Mouse (Mus musculus): ENCODE data around the gene Gm156. TPM values are rescaled to one million over a fixed set of nuclear protein-coding genes. Genes with fewer than 3 reads are reported as not detected.
"Not testable (repeated sequence)": the region's sequence is repeated elsewhere in the genome, so short reads cannot be mapped to it uniquely, and the experiment has no call there.

The Gm156 gene
- polyA plus RNA-seq (2016; fragmentation: Nextera tagmentation; extraction: Ambion mirVana) = not detected in 2 replicates

- H3K9me3 ChIP-seq; H3K36me3 ChIP-seq (replicated peaks); H3K27ac ChIP-seq (replicated peaks); H3K4me1 ChIP-seq; H3K4me3 ChIP-seq; DNase-seq (ENCODE audit: low spot score); H3K27me3 ChIP-seq (replicated peaks; ENCODE audit: low read depth, poor library complexity, severe bottlenecking): not testable (repeated sequence)
- 86% methylated on average over 3 of the region's 3 CpGs for WGBS
Measured at GRCm38 (mm10) chr6:129784170-129784569, at the start of gene Gm156. Gene Gm156, minus strand, starts transcription at chr6:129784270.

DNA sequence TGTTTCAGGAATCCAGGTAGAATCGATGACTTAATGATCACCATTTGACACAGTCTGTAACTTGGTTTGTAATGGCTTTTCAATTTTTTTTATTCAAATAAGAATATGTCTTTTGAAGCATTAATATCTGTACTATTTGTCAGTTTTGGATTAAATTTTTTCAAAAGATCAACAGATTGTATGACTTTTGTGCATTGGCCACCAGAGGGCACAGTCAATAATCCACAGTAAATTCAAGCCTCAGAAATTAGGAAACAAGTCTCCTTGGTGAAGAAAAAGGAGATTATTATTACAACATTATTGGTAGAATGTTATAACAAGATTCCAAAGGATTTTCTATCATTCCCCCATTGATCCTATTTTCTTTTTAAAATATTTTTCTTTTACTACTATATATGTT is 41.5 kb upstream of the Gm156 start:
- no peak overlapping the region for H3K27ac ChIP-seq (replicated peaks)
- no peaks in the 10 kb centered on the region for H3K36me3 ChIP-seq (replicated peaks)
- H3K27me3 ChIP-seq (replicated peaks; ENCODE audit: low read depth, poor library complexity, severe bottlenecking) = no peaks in the 10 kb centered on the region
- no peaks in the 10 kb centered on the region for H3K4me1 ChIP-seq
- no peak overlapping the region for H3K4me3 ChIP-seq
- 81% methylated on average over 1 of the region's 1 CpGs for WGBS
- H3K9me3 ChIP-seq = peaks cover 27% of the 10 kb centered on the region; the same call in 1 of the 2 replicates
- DNase-seq (ENCODE audit: low spot score) = no peak

DNA sequence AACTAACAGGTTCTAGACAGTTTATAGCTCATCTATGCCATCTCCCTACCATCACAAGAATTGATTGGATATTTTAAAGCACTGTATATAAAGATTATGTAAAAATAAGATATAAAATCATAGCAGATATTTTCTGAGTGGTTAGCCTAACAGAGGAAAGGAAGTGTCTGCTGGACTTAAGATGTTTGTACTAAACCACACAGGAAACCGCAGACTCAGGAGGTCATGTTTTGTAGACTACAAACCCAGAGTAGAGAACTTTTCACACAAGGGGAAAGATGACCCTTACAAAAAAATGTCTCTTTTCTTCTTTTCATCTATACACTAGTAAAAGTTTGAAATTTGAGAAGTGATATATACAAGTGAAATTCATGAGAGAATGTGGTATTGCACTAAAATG is 39.9 kb upstream of the Gm156 start:
- H3K9me3 ChIP-seq = peaks cover 24% of the 10 kb centered on the region
- 89% methylated on average over 1 of the region's 1 CpGs for WGBS
- H3K27me3 ChIP-seq (replicated peaks; ENCODE audit: low read depth, poor library complexity, severe bottlenecking) = no peaks in the 10 kb centered on the region
- no peaks in the 10 kb centered on the region for H3K4me1 ChIP-seq
- no peak overlapping the region for H3K27ac ChIP-seq (replicated peaks)
- DNase-seq (ENCODE audit: low spot score) = no peak
- H3K36me3 ChIP-seq (replicated peaks) = no peaks in the 10 kb centered on the region
- no peak overlapping the region for H3K4me3 ChIP-seq

DNA sequence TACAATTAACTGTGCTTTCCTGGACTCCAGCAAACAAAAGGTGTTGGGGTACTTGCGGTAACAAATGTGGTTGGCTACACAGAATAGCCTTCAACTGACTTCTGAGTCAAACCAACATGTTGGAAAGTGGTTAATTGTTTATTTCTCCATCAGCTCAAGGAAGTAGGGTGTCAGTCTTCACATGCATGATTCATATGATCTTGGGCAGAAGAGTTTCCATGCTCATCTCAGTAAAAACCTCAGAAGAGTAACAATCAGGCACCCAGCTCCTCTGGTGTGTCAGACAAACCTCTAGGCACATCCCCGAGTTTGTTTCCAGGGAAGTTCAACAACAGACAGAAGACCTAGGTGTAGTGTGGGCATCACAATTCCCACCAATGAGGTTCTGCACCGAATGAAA is 33.7 kb upstream of the Gm156 start:
- H3K27me3 ChIP-seq (replicated peaks; ENCODE audit: low read depth, poor library complexity, severe bottlenecking) = no peaks in the 10 kb centered on the region
- no peaks in the 10 kb centered on the region for H3K4me1 ChIP-seq
- peaks cover 12% of the 10 kb centered on the region for H3K9me3 ChIP-seq
- no peaks in the 10 kb centered on the region for H3K36me3 ChIP-seq (replicated peaks)
- 70% methylated on average over 3 of the region's 3 CpGs for WGBS
- DNase-seq (ENCODE audit: low spot score) = no peak
- H3K27ac ChIP-seq (replicated peaks) = no peak overlapping the region
- no peak overlapping the region for H3K4me3 ChIP-seq

GRCm38 (mm10) chr6:129747654-129748032 is 36.4 kb downstream of the Gm156 start:
- Histone ChIP-seq H3K36me3 (replicated peaks) (no peaks in the 10 kb centered on the region), H3K9me3 (peaks cover 14% of the 10 kb centered on the region)
- 90% methylated on average over 3 of the region's 3 CpGs for WGBS

GRCm38 (mm10) chr6:129747016-129747653 is 36.9 kb downstream of the Gm156 start:
- Histone ChIP-seq H3K36me3 (replicated peaks) (no peaks in the 10 kb centered on the region), H3K4me1 (no peaks in the 10 kb centered on the region), H3K27ac (replicated peaks) (no peak overlapping the region), H3K27me3 (replicated peaks; ENCODE audit: low read depth, poor library complexity, severe bottlenecking) (no peaks in the 10 kb centered on the region), H3K9me3 (peaks cover 15% of the 10 kb centered on the region), H3K4me3 (no peak overlapping the region)
- no peak for DNase-seq (ENCODE audit: low spot score)
- 86% methylated on average over 4 of the region's 4 CpGs for WGBS

More at GRCm38 (mm10) chr6:129747654-129748032, 36.4 kb downstream of the Gm156 start:
- H3K27ac ChIP-seq (replicated peaks) = no peak overlapping the region
- H3K4me3 ChIP-seq = no peak overlapping the region
- H3K4me1 ChIP-seq = no peaks in the 10 kb centered on the region
- no peaks in the 10 kb centered on the region for H3K27me3 ChIP-seq (replicated peaks; ENCODE audit: low read depth, poor library complexity, severe bottlenecking)
- no peak for DNase-seq (ENCODE audit: low spot score)

DNA sequence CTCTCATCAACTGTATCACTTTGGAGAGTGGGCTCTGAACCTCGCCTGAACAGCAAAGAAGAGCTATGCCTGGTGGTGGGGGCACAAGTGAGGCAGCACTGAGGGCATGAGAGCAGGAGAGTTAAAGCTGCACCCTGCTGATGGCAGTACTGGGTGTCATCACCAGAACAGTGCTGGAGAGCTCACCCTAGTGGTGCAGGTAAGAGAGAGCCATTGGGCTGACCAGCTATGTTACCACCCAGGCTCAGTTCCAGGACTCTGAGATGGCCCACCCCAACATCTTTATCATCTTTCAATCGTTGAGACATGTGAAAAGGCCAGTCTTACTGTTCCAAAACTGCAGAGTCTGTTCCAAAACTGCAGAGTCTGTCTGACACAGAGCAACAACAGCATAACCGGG is 37.9 kb downstream of the Gm156 start:
- no peaks in the 10 kb centered on the region for H3K4me1 ChIP-seq
- H3K4me3 ChIP-seq = no peak overlapping the region
- no peaks in the 10 kb centered on the region for H3K36me3 ChIP-seq (replicated peaks)
- 67% methylated on average over 3 of the region's 3 CpGs for WGBS
- H3K9me3 ChIP-seq = peaks cover 18% of the 10 kb centered on the region
- H3K27me3 ChIP-seq (replicated peaks; ENCODE audit: low read depth, poor library complexity, severe bottlenecking) = no peaks in the 10 kb centered on the region
- DNase-seq (ENCODE audit: low spot score) = no peak
- no peak overlapping the region for H3K27ac ChIP-seq (replicated peaks)

- 79% methylated on average over 2 of the region's 2 CpGs for WGBS
- Histone ChIP-seq H3K9me3 (peaks cover 4% of the 10 kb centered on the region; the same call in 1 of the 2 replicates), H3K4me3 (no peak within 1 kb of the TSS), H3K4me1 (no peaks in the 10 kb centered on the region), H3K36me3 (replicated peaks) (no peaks in the 10 kb centered on the region), H3K27me3 (replicated peaks; ENCODE audit: low read depth, poor library complexity, severe bottlenecking) (no peaks in the 10 kb centered on the region), H3K27ac (replicated peaks) (no peak within 1 kb of the TSS)
- no peak for DNase-seq (ENCODE audit: low spot score)
Measured at GRCm38 (mm10) chr6:129740069-129740721, 43.9 kb downstream of the Gm156 start, which contains the start of gene Klri2. Gene Klri2, minus strand, starts transcription at chr6:129740484.

GRCm38 (mm10) chr6:129736414-129736813 is 47.7 kb downstream of the Gm156 start:
- Histone ChIP-seq H3K27me3 (replicated peaks; ENCODE audit: low read depth, poor library complexity, severe bottlenecking) (no peaks in the 10 kb centered on the region), H3K27ac (replicated peaks) (no peak overlapping the region), H3K4me1 (no peaks in the 10 kb centered on the region), H3K4me3 (no peak overlapping the region), H3K9me3 (no peaks in the 10 kb centered on the region), H3K36me3 (replicated peaks) (no peaks in the 10 kb centered on the region)
- no peak for DNase-seq (ENCODE audit: low spot score)

DNA sequence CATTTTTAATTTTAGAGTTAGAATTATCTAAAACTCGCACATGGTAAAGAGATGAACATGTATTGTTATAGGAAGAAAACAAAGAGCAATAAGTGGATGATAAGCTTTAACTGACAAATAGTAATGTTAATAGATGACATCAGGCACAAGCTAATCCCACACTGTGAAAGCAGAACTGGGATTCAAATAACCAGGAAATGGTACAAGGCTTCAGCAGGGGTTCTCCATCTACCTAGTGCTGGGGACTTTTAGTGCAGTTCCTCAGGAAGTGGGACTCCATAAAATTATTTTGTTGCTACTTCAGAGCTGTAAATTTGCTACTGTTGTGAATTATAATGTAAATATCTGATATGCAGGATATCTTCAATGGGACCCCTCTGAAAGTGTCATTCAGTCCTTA is 56.8 kb downstream of the Gm156 start:
- no peak overlapping the region for H3K4me3 ChIP-seq
- H3K4me1 ChIP-seq = no peaks in the 10 kb centered on the region
- no peaks in the 10 kb centered on the region for H3K36me3 ChIP-seq (replicated peaks)
- H3K9me3 ChIP-seq = no peaks in the 10 kb centered on the region
- no peak overlapping the region for H3K27ac ChIP-seq (replicated peaks)
- H3K27me3 ChIP-seq (replicated peaks; ENCODE audit: low read depth, poor library complexity, severe bottlenecking) = no peaks in the 10 kb centered on the region
- DNase-seq (ENCODE audit: low spot score) = no peak
- WGBS = 86% methylated on average over 1 of the region's 1 CpGs

DNA sequence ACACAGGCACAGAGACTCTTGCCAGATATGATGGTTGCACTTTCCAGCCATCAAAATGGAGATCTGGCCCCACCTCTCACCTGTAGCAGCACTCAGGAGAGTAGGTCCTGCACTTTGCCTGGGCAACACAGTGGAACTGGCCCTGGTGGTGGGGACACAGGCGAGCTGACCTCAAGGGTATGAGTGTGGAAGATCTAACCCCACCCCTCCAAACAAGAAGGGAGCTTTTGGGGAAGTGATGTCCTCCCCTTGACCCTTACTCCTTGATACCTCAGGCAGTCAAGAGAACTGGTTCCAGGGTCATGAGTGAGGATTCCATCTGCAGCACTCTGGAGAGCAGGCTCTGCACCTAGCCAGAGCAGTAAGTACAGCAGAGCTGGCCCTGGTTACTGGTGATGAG is 62.7 kb downstream of the Gm156 start:
- Histone ChIP-seq H3K27me3 (replicated peaks; ENCODE audit: low read depth, poor library complexity, severe bottlenecking) (no peaks in the 10 kb centered on the region), H3K9me3 (peaks cover 5% of the 10 kb centered on the region; the same call in 1 of the 2 replicates), H3K4me3 (no peak overlapping the region), H3K4me1 (no peaks in the 10 kb centered on the region), H3K36me3 (replicated peaks) (no peaks in the 10 kb centered on the region), H3K27ac (replicated peaks) (no peak overlapping the region)
- no peak for DNase-seq (ENCODE audit: low spot score)
- 54% methylated on average over 1 of the region's 1 CpGs for WGBS

GRCm38 (mm10) chr6:129720487-129720886 is 63.6 kb downstream of the Gm156 start:
- peaks cover 5% of the 10 kb centered on the region; the same call in 1 of the 2 replicates for H3K9me3 ChIP-seq
- H3K4me1 ChIP-seq = no peaks in the 10 kb centered on the region
- no peaks in the 10 kb centered on the region for H3K36me3 ChIP-seq (replicated peaks)
- DNase-seq (ENCODE audit: low spot score) = no peak
- WGBS = 46% methylated on average over 3 of the region's 3 CpGs
- no peak overlapping the region for H3K27ac ChIP-seq (replicated peaks)
- H3K4me3 ChIP-seq = no peak overlapping the region
- H3K27me3 ChIP-seq (replicated peaks; ENCODE audit: low read depth, poor library complexity, severe bottlenecking) = no peaks in the 10 kb centered on the region

- Histone ChIP-seq H3K4me3 (no peak within 1 kb of the TSS), H3K36me3 (replicated peaks) (no peaks in the 10 kb centered on the region), H3K27me3 (replicated peaks; ENCODE audit: low read depth, poor library complexity, severe bottlenecking) (no peaks in the 10 kb centered on the region), H3K9me3 (peaks cover 8% of the 10 kb centered on the region; the same call in 1 of the 2 replicates), H3K4me1 (no peaks in the 10 kb centered on the region), H3K27ac (replicated peaks) (no peak within 1 kb of the TSS)
- no peak for DNase-seq (ENCODE audit: low spot score)
- 93% methylated on average over 4 of the region's 4 CpGs for WGBS
Measured at GRCm38 (mm10) chr6:129717032-129717431, 67.0 kb downstream of the Gm156 start, which contains the start of gene Klri1. Gene Klri1, minus strand, starts transcription at chr6:129717132.
